Mouse (Mus musculus) ovary, postnatal 14 days (tissue): ENCODE measurements at regions not wholly inside any gene's neighbourhood (a gene's known extent, or its start where the extent isn't known, plus 50 kb on each side); places are given as distances from the start of the nearest gene placed in this dataset.

Experiments
- DNase-seq: peaks from one replicate; pipeline ENCODE4 v3.0.0; 2022; ENCODE audit warnings: low spot score

GRCm38 (mm10) chr3:82207321-82207720 is 61.7 kb upstream of the Gucy1a1 start:
- DNase-seq: no peak
